Mouse (Mus musculus) CH12.LX (cell line): ENCODE data around the gene Atp11b. TPM values are rescaled to one million over a fixed set of nuclear protein-coding genes. Genes with fewer than 3 reads are reported as not detected.

Source experiments
- DNase-seq: peaks from one replicate; pipeline ENCODE4 v3.0.0-alpha.2; 2013; ENCODE audit errors: extremely low read depth
- H3K27ac ChIP-seq: 2 replicates; pipeline ENCODE4 v1.5.1; 2012; ENCODE audit warnings: low read depth, mild to moderate bottlenecking, control low read depth, moderate library complexity; ENCODE audit not compliant: insufficient read depth
- H3K27me3 ChIP-seq: replicated peaks from 2 replicates; pipeline ENCODE3; 2012; ENCODE audit warnings: inconsistent platforms
- H3K36me3 ChIP-seq, 2 experiments: replicated peaks in 1 of 2; 2 replicates each; pipeline versions ENCODE3 to v1.6.1; 2012; ENCODE audit warnings: inconsistent platforms in 1 of 2, low read length in 1 of 2, mild to moderate bottlenecking in 1 of 2, mixed read lengths in 1 of 2, moderate library complexity in 1 of 2; ENCODE audit not compliant: control insufficient read depth in 1 of 2, insufficient read depth in 1 of 2
- H3K4me1 ChIP-seq, 2 experiments: 2 replicates each; pipeline ENCODE4 v1.6.1; 2012; ENCODE audit warnings: inconsistent platforms in 1 of 2, moderate library complexity in 1 of 2; ENCODE audit not compliant: insufficient read depth in 2 of 2, control insufficient read depth in 1 of 2
- H3K4me2 ChIP-seq: 2 replicates; pipeline ENCODE4 v1.6.1; 2012; ENCODE audit warnings: low read depth, mild to moderate bottlenecking, control low read depth; ENCODE audit not compliant: poor library complexity, insufficient read depth, severe bottlenecking
- H3K4me3 ChIP-seq, 3 experiments: fragments of 150-350 bp in 1 of 3; sonication (generic) in 1 of 3; replicated peaks in 1 of 3; 2 replicates each; pipeline versions ENCODE3 to v1.5.1; 2011 to 2012; ENCODE audit warnings: low read depth in 2 of 3, low read length in 2 of 3, mild to moderate bottlenecking in 2 of 3, moderate library complexity in 2 of 3, control low read depth in 1 of 3, improper control_type of control experiment in 1 of 3, inconsistent platforms in 1 of 3, mixed read lengths in 1 of 3; ENCODE audit not compliant: poor library complexity in 1 of 3
- H3K79me2 ChIP-seq: replicated peaks from 2 replicates; pipeline ENCODE4 v1.6.1; 2012; ENCODE audit warnings: mild to moderate bottlenecking, moderate library complexity; ENCODE audit not compliant: control insufficient read depth, poor library complexity, insufficient read depth, severe bottlenecking; ENCODE audit errors: extremely low read depth
- H3K9ac ChIP-seq: 2 replicates; pipeline ENCODE4 v1.6.1; 2012; ENCODE audit warnings: low read depth, mild to moderate bottlenecking, control low read depth, moderate library complexity; ENCODE audit not compliant: insufficient read depth
- H3K9me3 ChIP-seq: replicated peaks from 2 replicates; pipeline ENCODE3; 2012; ENCODE audit warnings: low read length, inconsistent platforms, mixed read lengths
- CHD1 ChIP-seq: IDR thresholded peaks from 2 replicates; pipeline ENCODE4 v1.6.1; 2012; ENCODE audit warnings: low read depth, low read length, improper control_type of control experiment, inconsistent platforms
- CHD2 ChIP-seq: IDR thresholded peaks from 2 replicates; pipeline ENCODE4 v1.6.1; 2011; ENCODE audit warnings: low read length, improper control_type of control experiment
- E2F4 ChIP-seq: IDR thresholded peaks from 2 replicates; pipeline ENCODE4 v1.6.1; 2011; ENCODE audit warnings: low read depth, low read length, improper control_type of control experiment; ENCODE audit not compliant: insufficient replicate concordance
- ETS1 ChIP-seq: conservative IDR thresholded peaks from 2 replicates; pipeline ENCODE4 v1.6.1; 2012; ENCODE audit warnings: low read depth, mild to moderate bottlenecking, inconsistent platforms, low read length, improper control_type of control experiment, moderate library complexity
- HCFC1 ChIP-seq: IDR thresholded peaks from 2 replicates; pipeline ENCODE4 v1.6.1; 2012; ENCODE audit warnings: low read depth, mild to moderate bottlenecking, inconsistent platforms, low read length, improper control_type of control experiment
- JUN ChIP-seq: IDR thresholded peaks from 2 replicates; pipeline ENCODE4 v1.6.1; 2011; ENCODE audit warnings: low read depth, mild to moderate bottlenecking, low read length, improper control_type of control experiment, moderate library complexity; ENCODE audit not compliant: insufficient read depth
- MAX ChIP-seq: IDR thresholded peaks from 2 replicates; pipeline ENCODE4 v1.6.1; 2011; ENCODE audit warnings: low read length, improper control_type of control experiment
- MYC ChIP-seq: IDR thresholded peaks from 2 replicates; pipeline ENCODE4 v1.6.1; 2011; ENCODE audit warnings: low read depth, mild to moderate bottlenecking, improper control_type of control experiment, low read length
- SIN3A ChIP-seq: IDR thresholded peaks from 2 replicates; pipeline ENCODE4 v1.6.1; 2012; ENCODE audit warnings: low read length, improper control_type of control experiment, inconsistent platforms
- TBP ChIP-seq: conservative IDR thresholded peaks from 2 replicates; pipeline ENCODE4 v1.6.1; 2011; ENCODE audit warnings: low read depth, low read length, improper control_type of control experiment
- UBTF ChIP-seq: IDR thresholded peaks from 2 replicates; pipeline ENCODE4 v1.6.1; 2012; ENCODE audit warnings: low read depth, mild to moderate bottlenecking, inconsistent platforms, low read length, improper control_type of control experiment, moderate library complexity
- ZC3H11A ChIP-seq: IDR thresholded peaks from 2 replicates; pipeline ENCODE4 v1.6.1; 2012; ENCODE audit warnings: low read depth, mild to moderate bottlenecking, inconsistent platforms, low read length, improper control_type of control experiment
- ZKSCAN1 ChIP-seq: IDR thresholded peaks from 2 replicates; pipeline ENCODE4 v1.6.1; 2012; ENCODE audit warnings: low read depth, inconsistent platforms, low read length, improper control_type of control experiment, borderline replicate concordance
- dilution Hi-C: fragments of 300-500 bp; cut with MboI; formaldehyde crosslinking; loops from 2 replicates; pipeline ENCODE4 v1.14.3; 2020; ENCODE audit warnings: low sequenced_read_pairs; ENCODE audit not compliant: extremely low pct_unique_long_range_greater_than_20kb, extremely low pct_ligation_motif_present
- in situ Hi-C: fragments of 300-500 bp; cut with MboI; formaldehyde crosslinking; loops from 3 replicates; pipeline ENCODE4 v1.14.3; 2019; ENCODE audit warnings: low sequenced_read_pairs, low pct_ligation_motif_present, low pct_unique_long_range_greater_than_20kb, mixed read lengths
- polyA plus RNA-seq: library from polyadenylated mRNA; unstranded; fragments of >175 nt; gene quantifications from 2 replicates; pipeline ENCODE4 v1.2.1, GENCODE M21; 2012; ENCODE audit warnings: low read depth; ENCODE audit not compliant: insufficient read length
- total RNA-seq, 2 experiments: library from RNA; depleted of rRNA; stranded (reverse); fragments of 300-350 nt in 1 of 2; fragments of >200 nt in 1 of 2; gene quantifications; 2 replicates each; pipeline ENCODE4 v1.2.3; 2012 to 2014

Atp11b gene
- total and polyA plus RNA-seq, 3 experiments, result 24.5 to 48.4 (median 45.9) TPM

DNA sequence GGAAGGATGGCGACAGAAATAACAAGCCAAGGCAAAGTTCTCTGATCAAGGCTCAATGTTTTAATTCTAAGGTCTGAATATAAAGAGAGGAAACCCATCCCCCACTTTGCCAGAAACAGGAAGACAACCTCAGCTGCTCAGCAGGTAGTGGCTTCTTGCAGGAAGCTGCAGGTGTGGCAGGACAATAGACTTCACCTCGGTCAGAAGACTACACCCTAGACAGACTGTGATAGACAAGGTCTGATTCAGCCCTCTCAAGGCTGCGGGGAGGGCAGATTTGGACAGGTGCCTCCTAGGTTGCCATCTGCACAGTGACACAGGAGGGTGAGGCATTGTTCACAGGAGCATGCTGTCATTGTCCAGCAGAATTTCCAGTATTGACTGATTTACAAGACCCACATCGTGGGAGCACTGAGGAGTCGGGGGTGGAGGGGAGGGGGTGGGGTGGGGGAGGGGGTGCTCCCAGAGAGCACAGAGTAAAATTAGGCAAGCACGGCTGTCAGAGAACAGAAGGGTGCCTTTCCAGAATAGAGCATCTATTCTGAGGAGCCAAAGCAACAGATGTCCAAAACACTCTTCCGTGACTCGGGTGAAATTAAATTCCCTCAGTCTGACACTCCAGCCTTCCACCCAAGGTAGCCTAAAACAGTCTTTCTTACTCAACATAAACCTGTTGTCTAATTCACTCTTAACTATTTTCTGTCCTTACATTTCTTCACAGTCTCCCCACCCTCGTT is 30.2 kb upstream of the Atp11b start:
- in situ Hi-C loops, result no loop called here
- dilution Hi-C loops, result no loop called here
- TF ChIP-seq HCFC1, result no peak
- no peak for TF ChIP-seq SIN3A
- no peak for TF ChIP-seq E2F4
- no peak for TF ChIP-seq MAX
- no peak for TF ChIP-seq TBP
- no peak for TF ChIP-seq ETS1
- TF ChIP-seq, all 38 proteins: peak for 0
- no peak overlapping the region for H3K4me2 ChIP-seq
- H3K27ac ChIP-seq, result no peak overlapping the region
- H3K4me3 ChIP-seq, result no peak overlapping the region
- no peaks in the 10 kb centered on the region for H3K36me3 ChIP-seq
- H3K79me2 ChIP-seq, result no peaks in the 10 kb centered on the region
- H3K9me3 ChIP-seq, result no peaks in the 10 kb centered on the region
- DNase-seq, result no peak
- no peak overlapping the region for H3K9ac ChIP-seq
- no peaks in the 10 kb centered on the region for H3K27me3 ChIP-seq
- H3K4me1 ChIP-seq, result peaks cover 2 to 12% of the 10 kb centered on the region in 2 experiments; a peak in 3 of 4 replicates

DNA sequence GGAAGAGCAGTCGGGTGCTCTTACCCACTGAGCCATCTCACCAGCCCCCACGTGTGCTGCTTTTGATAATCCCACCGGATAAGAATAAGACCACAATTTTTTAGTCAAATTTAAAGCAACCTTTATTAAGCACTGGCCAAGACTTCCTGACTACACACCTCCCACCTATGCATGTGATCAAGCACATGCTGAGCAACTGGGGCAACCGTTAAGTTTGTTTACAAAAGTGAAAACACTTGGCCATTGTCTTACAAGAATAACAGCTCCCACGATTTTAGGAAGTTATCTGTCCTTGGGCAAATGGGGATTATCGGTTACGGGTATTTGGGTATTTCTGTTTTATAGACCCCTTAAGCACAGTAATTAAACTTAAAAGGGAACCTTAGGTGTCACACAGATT is 28.8 kb upstream of the Atp11b start:
- Histone ChIP-seq H3K4me1 (peaks cover 2 to 12% of the 10 kb centered on the region in 2 experiments; a peak in 3 of 4 replicates), H3K9me3 (peaks cover 2% of the 10 kb centered on the region), H3K79me2 (no peaks in the 10 kb centered on the region), H3K9ac (no peak overlapping the region), H3K4me3 (no peak overlapping the region), H3K4me2 (no peak overlapping the region), H3K27ac (no peak overlapping the region), H3K36me3 (no peaks in the 10 kb centered on the region), H3K27me3 (no peaks in the 10 kb centered on the region)
- no peak for DNase-seq
- dilution Hi-C loops, result no loop called here
- TF ChIP-seq UBTF, result no peak
- TF ChIP-seq ZC3H11A, result no peak
- no peak for TF ChIP-seq CHD2
- TF ChIP-seq ETS1, result no peak
- no peak for TF ChIP-seq HCFC1
- no peak for TF ChIP-seq TBP
- no peak for TF ChIP-seq MYC
- no peak for TF ChIP-seq CHD1
- no peak for TF ChIP-seq JUN
- in situ Hi-C loops, result no loop called here

DNA sequence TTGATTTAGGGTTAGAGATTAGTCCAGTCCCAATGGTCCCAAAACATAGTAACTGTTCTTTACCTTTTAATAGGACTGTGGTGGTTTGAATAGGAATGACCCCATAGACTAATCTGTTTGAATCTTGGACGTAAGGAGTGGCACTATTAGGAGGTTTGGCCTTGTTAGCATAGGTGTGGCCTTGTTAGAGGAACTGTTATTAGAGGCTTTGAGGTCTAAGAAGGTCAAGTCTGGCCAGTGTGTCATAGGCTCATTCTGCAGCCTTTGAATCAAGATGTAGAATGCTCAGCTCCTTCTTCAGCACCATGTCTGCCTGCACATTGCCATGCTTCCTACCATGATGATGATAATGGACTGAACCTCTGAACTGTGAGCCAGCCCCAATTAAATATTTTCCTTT is 27.0 kb upstream of the Atp11b start:
- in situ Hi-C loops (no loop called here), dilution Hi-C loops (no loop called here)
- Histone ChIP-seq H3K4me2 (no peak overlapping the region), H3K4me3 (no peak overlapping the region), H3K36me3 (no peaks in the 10 kb centered on the region), H3K9ac (no peak overlapping the region), H3K4me1 (peaks cover 4 to 8% of the 10 kb centered on the region in 2 experiments; a peak in 3 of 4 replicates), H3K27ac (no peak overlapping the region), H3K27me3 (no peaks in the 10 kb centered on the region), H3K9me3 (peaks cover 9% of the 10 kb centered on the region), H3K79me2 (no peaks in the 10 kb centered on the region)
- TF ChIP-seq ZKSCAN1 (no peak), ETS1 (no peak)
- DNase-seq, result no peak
